Mouse (Mus musculus): ENCODE results near the gene Rbm11. TPM values are rescaled to one million over a fixed set of nuclear protein-coding genes. Genes with fewer than 3 reads are reported as not detected.

Gene Rbm11
- polyA plus RNA-seq, 1 experiment from 2014 or later, result 0.55 TPM

DNA sequence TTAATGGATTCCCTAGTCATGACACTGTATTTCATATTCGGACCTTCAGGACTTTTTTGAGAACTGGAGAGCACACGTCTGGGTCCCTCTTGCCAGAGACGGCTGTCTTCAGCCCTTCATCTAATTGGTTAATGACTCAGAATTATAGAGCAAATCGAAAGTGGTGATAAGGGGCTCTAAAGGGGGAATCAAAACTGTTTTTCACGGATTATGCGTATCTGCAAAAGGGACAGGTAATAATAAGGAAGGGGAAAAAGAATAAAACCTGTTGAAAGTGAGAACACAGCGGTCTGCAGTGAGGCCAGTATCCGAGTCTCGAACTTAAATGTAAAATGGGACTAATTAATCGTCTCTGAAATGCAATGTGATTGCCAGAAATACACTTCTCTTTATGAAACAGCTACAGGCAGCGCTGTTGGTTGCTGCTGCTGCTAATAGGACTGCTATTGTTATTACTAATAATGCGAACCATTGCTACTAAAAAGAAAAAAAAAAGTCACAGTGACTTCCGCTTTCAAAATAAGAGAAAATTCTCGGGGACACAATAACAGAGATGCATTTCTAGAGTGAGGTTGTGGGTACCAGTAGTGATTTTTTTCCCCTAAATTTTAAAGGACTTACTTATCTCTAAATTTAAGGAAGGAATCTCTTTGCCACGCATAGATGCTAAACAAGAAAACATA lies 998 bp downstream of the Rbm11 start:
- Histone ChIP-seq H3K27me3 (ENCODE audit: insufficient read depth, low read length) (peaks cover 3% of the 10 kb centered on the region; the same call in 1 of the 2 replicates), H3K4me3 (replicated peaks; ENCODE audit: low read depth, low read length) (peak overlapping the region; percentile 70), H3K9ac (ENCODE audit: low read depth, low read length) (no peak overlapping the region), H3K36me3 (ENCODE audit: insufficient read depth, low read length) (no peaks in the 10 kb centered on the region), H3K27ac (no peak overlapping the region), H3K4me1 (replicated peaks; ENCODE audit: insufficient read depth, low read length) (no peaks in the 10 kb centered on the region), H3K4me2 (ENCODE audit: low read length) (peak overlapping the region; percentile 82), H3K9me3 (replicated peaks; ENCODE audit: low read length) (no peaks in the 10 kb centered on the region)
- 8% methylated on average over 15 of the region's 15 CpGs for WGBS
- no peak for TF ChIP-seq CTCF (IDR thresholded peaks at IDR 0.05; ENCODE audit: low read depth)
- DNase-seq (ENCODE audit: low spot score), result no peak
- ATAC-seq (replicated peaks; ENCODE audit: low FRiP score, low read depth), result no peak

DNA sequence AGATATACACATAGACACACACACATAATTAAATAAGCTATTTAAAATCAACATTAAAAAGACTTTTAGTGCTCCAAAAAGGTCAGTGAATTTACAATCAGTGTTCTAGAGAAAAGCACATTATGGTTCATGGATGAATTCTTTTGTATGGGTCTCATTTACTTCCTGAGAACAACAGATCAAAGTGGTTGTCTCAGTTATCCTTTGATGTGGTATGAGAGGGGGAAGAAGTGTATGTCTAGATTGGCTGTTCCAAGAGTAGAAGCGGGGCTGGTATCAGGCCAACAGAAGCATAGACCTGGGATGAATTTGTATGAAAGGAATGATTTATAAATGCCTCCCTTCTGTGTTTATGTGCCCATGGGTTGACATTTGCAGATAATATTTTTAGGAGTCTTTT lies 13.8 kb downstream of the Rbm11 start:
- H3K36me3 ChIP-seq (ENCODE audit: insufficient read depth, low read length), result no peaks in the 10 kb centered on the region
- H3K4me1 ChIP-seq (replicated peaks; ENCODE audit: insufficient read depth, low read length), result no peaks in the 10 kb centered on the region
- ATAC-seq (replicated peaks; ENCODE audit: low FRiP score, low read depth) (no peak), DNase-seq (ENCODE audit: low spot score) (no peak)
- no peak overlapping the region for H3K4me3 ChIP-seq (replicated peaks; ENCODE audit: low read depth, low read length)
- H3K27me3 ChIP-seq (ENCODE audit: insufficient read depth, low read length), result no peaks in the 10 kb centered on the region
- no peak overlapping the region for H3K4me2 ChIP-seq (ENCODE audit: low read length)
- no peak overlapping the region for H3K27ac ChIP-seq
- H3K9me3 ChIP-seq (replicated peaks; ENCODE audit: low read length), result no peaks in the 10 kb centered on the region
- WGBS, result 56% methylated on average over 1 of the region's 1 CpGs
- no peak for TF ChIP-seq CTCF (IDR thresholded peaks at IDR 0.05; ENCODE audit: low read depth)
- no peak overlapping the region for H3K9ac ChIP-seq (ENCODE audit: low read depth, low read length)

GRCm38 (mm10) chr16:75612561-75612960 lies 19.9 kb downstream of the Rbm11 start:
- H3K4me1 ChIP-seq (replicated peaks; ENCODE audit: insufficient read depth, low read length), result no peaks in the 10 kb centered on the region

DNA sequence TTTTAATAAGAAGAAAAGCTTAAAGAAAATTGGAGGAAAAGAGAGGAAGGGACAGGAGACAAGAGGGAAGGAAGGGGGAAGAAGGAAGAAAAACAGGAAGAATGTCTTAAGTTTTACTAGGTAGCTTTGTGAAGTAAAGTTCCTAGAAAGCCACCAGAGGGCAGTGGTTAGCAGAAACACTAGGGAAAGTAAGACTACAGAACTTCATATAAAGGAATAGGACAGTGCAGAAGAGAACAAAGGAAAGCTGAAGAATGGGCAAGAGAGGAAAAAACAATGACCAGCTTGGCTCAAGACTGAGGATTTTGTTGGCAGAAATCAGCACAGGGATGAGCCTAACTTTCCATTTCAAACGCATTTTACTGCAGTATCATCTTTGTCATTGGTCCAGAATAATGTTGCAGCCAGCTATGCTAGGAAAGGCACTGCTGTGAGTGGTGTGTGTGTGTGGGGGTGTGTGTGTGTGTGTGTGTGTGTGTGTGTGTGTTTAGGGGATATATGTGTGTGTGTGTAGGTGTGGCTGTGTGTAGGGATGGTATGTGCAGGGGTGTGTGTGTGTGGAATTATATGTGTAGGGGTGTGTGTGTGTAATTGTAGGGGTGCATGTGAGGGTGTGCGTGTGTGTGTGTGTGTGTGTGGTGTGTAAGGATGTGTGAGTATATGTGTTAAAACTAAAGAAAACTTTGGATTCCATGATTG lies 25.2 kb downstream of the Rbm11 start:
- no peaks in the 10 kb centered on the region for H3K4me1 ChIP-seq (replicated peaks; ENCODE audit: insufficient read depth, low read length)
- no peak overlapping the region for H3K27ac ChIP-seq
- WGBS, result 74% methylated on average over 2 of the region's 2 CpGs
- H3K27me3 ChIP-seq (ENCODE audit: insufficient read depth, low read length), result no peaks in the 10 kb centered on the region
- no peaks in the 10 kb centered on the region for H3K9me3 ChIP-seq (replicated peaks; ENCODE audit: low read length)
- H3K4me3 ChIP-seq (replicated peaks; ENCODE audit: low read depth, low read length), result no peak overlapping the region
- peak; percentile 81 for DNase-seq (ENCODE audit: low spot score)
- 0 out of 2 replicates have a peak, but pooled peaks have one; percentile 21 for ATAC-seq (replicated peaks; ENCODE audit: low FRiP score, low read depth)
- TF ChIP-seq CTCF (IDR thresholded peaks at IDR 0.05; ENCODE audit: low read depth), result peak; percentile 76
- no peak overlapping the region for H3K9ac ChIP-seq (ENCODE audit: low read depth, low read length)
- no peak overlapping the region for H3K4me2 ChIP-seq (ENCODE audit: low read length)
- no peaks in the 10 kb centered on the region for H3K36me3 ChIP-seq (ENCODE audit: insufficient read depth, low read length)

More at GRCm38 (mm10) chr16:75612561-75612960, 19.9 kb downstream of the Rbm11 start:
- H3K4me2 ChIP-seq (ENCODE audit: low read length), result no peak overlapping the region
- no peaks in the 10 kb centered on the region for H3K36me3 ChIP-seq (ENCODE audit: insufficient read depth, low read length)
- ATAC-seq (replicated peaks; ENCODE audit: low FRiP score, low read depth) (no peak), DNase-seq (ENCODE audit: low spot score) (no peak)
- no peak overlapping the region for H3K4me3 ChIP-seq (replicated peaks; ENCODE audit: low read depth, low read length)
- no peak overlapping the region for H3K9ac ChIP-seq (ENCODE audit: low read depth, low read length)
- no peak for TF ChIP-seq CTCF (IDR thresholded peaks at IDR 0.05; ENCODE audit: low read depth)
- no peaks in the 10 kb centered on the region for H3K9me3 ChIP-seq (replicated peaks; ENCODE audit: low read length)
- no peak overlapping the region for H3K27ac ChIP-seq
- H3K27me3 ChIP-seq (ENCODE audit: insufficient read depth, low read length), result no peaks in the 10 kb centered on the region

DNA sequence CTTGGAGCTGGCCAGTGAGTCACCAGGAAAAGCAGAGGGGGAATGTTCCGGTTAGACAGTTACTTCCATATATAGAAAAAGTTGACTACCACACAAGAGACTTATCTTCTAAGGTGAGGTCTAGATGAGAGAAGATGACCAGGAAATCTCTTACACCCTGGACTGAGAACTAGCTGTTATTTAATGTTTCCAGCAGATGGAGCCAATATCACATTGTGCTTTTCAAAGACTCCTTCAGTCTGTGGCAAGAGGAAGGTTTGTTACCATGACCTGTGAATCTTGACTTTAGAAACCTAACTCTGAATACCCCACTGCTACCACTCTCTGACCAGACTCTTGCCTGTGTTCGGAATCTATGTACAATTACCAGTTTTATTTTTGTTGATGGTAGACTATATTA lies 35.2 kb downstream of the Rbm11 start:
- TF ChIP-seq CTCF (IDR thresholded peaks at IDR 0.05; ENCODE audit: low read depth), result peak; percentile 62
- Histone ChIP-seq H3K4me1 (replicated peaks; ENCODE audit: insufficient read depth, low read length) (no peaks in the 10 kb centered on the region), H3K27me3 (ENCODE audit: insufficient read depth, low read length) (no peaks in the 10 kb centered on the region), H3K4me3 (replicated peaks; ENCODE audit: low read depth, low read length) (no peak overlapping the region), H3K36me3 (ENCODE audit: insufficient read depth, low read length) (no peaks in the 10 kb centered on the region), H3K9me3 (replicated peaks; ENCODE audit: low read length) (no peaks in the 10 kb centered on the region), H3K9ac (ENCODE audit: low read depth, low read length) (no peak overlapping the region), H3K27ac (no peak overlapping the region), H3K4me2 (ENCODE audit: low read length) (no peak overlapping the region)
- DNase-seq (ENCODE audit: low spot score) (peak; percentile 14), ATAC-seq (replicated peaks; ENCODE audit: low FRiP score, low read depth) (no peak)
- WGBS, result 82% methylated on average over 2 of the region's 2 CpGs

Other genes with a start within 250 kb of the Rbm11 start
- not detected in 2 replicates for gene Lipi, start 6.8 kb upstream of the Rbm11 start, polyA plus RNA-seq (2015; fragmentation: Nextera tagmentation; extraction: Ambion mirVana)
- 27.7 and 30.0 TPM in 2 replicates for gene Hspa13, start 174.3 kb downstream of the Rbm11 start, polyA plus RNA-seq (2015; fragmentation: Nextera tagmentation; extraction: Ambion mirVana)